Mouse (Mus musculus) megakaryocyte, embryonic 14.5 days (primary cell): ENCODE measurements around the gene Cyth3.

Experiments used
- FLI1 ChIP-seq: IDR thresholded peaks from 2 replicates; pipeline ENCODE4 v1.6.1; 2012; ENCODE audit warnings: low read length, inconsistent platforms, mixed read lengths
- GATA1 ChIP-seq: IDR thresholded peaks from 3 replicates; pipeline ENCODE4 v1.6.1; 2012; ENCODE audit warnings: mixed read lengths, low read length, inconsistent platforms, borderline replicate concordance

DNA sequence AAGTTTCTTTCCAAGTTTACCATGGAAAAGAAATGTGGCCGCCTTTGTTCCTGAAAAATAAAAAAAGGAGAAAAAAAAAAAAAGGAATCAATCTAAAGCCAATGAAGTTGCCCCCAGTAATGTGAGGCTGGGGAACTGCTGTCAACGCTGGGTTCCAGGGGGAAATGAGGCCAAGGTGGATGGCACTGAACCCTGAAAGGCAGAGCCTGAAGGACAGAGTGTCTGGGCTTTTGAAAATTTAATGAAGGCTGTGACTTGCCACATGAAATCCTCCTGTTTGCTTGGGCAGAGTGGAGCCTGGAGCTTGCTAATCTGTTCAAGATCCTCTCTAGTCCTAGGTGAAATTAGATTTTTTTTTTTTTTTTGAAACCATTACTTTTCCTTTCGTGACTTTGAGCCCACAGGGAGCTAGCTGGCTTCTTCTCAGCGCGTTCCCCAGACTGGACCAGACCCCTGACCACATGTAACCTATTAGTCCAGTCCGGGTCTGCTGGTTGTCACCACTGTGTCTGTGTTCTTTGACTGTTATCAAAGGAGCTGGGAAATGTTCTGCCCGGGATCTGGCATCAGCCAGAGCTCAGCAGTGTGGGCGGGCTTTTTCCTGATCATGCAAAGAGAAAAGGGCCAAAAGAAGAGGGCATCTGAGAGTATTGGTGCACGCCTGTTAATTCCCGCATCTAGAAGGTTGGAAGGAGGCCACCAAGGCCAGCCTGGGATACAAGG, 4.6 kb upstream of the Cyth3 start:
- TF ChIP-seq GATA1 (no peak), FLI1 (no peak)
